Mouse (Mus musculus): ENCODE results near the gene Tnk1.

Gene Tnk1

GRCm38 (mm10) chr11:69858113-69858998, at the start of gene Tnk1:
TSS of gene Tnk1 (minus strand) at chr11:69858730.
- peak; percentile 68 to 84 for DNase-seq

GRCm38 (mm10) chr11:69904311-69904710, 45.8 kb upstream of the Tnk1 start:
- DNase-seq: no peak

- no peak for DNase-seq
These were observed 44.4 kb upstream of the Tnk1 start for GRCm38 (mm10) chr11:69902972-69903371.

GRCm38 (mm10) chr11:69901993-69902392, 43.5 kb upstream of the Tnk1 start:
- no peak for DNase-seq

- DNase-seq: peak; percentile 94 to 99
These were observed 42.9 kb upstream of the Tnk1 start for GRCm38 (mm10) chr11:69901406-69901846.

GRCm38 (mm10) chr11:69900471-69901405, 42.2 kb upstream of the Tnk1 start, which contains the start of the genes 2810408A11Rik and Neurl4:
TSS of gene 2810408A11Rik (minus strand) at chr11:69900987.
TSS of gene Neurl4 (plus strand) at chr11:69901072.
- DNase-seq: peak; percentile 91 to 97

GRCm38 (mm10) chr11:69899870-69900269, 41.3 kb upstream of the Tnk1 start:
- DNase-seq: peak; percentile 31 to 61

- no peak for DNase-seq
These were observed 36.8 kb upstream of the Tnk1 start, which contains the start of gene Acap1 for GRCm38 (mm10) chr11:69895291-69895690. TSS of gene Acap1 (minus strand) at chr11:69895539.

- no peak for DNase-seq
These were observed 36.1 kb upstream of the Tnk1 start for GRCm38 (mm10) chr11:69894671-69895070.

GRCm38 (mm10) chr11:69891482-69891881, 33.0 kb upstream of the Tnk1 start:
- DNase-seq: no peak

- peak; percentile 63 to 70 for DNase-seq
These were observed 28.5 kb upstream of the Tnk1 start for GRCm38 (mm10) chr11:69886907-69887635.

- DNase-seq: peak; percentile 26 to 62
These were observed 26.1 kb upstream of the Tnk1 start for GRCm38 (mm10) chr11:69884663-69885062.

GRCm38 (mm10) chr11:69884240-69884639, 25.7 kb upstream of the Tnk1 start:
- DNase-seq: peak; percentile 36 to 59

GRCm38 (mm10) chr11:69883527-69884151, 25.1 kb upstream of the Tnk1 start:
- DNase-seq: peak; percentile 37 to 60

GRCm38 (mm10) chr11:69883066-69883465, 24.5 kb upstream of the Tnk1 start:
- peak; percentile 60 to 64 for DNase-seq

- DNase-seq: no peak
These were observed 23.5 kb upstream of the Tnk1 start for GRCm38 (mm10) chr11:69881787-69882670.

- peak; percentile 90 to 96 for DNase-seq
These were observed 22.5 kb upstream of the Tnk1 start, which contains the start of gene Kctd11 for GRCm38 (mm10) chr11:69880853-69881603. TSS of gene Kctd11 (minus strand) at chr11:69881406.

- DNase-seq: peak; percentile 83 to 87
These were observed 21.9 kb upstream of the Tnk1 start for GRCm38 (mm10) chr11:69880506-69880852.

- DNase-seq: peak in 1 of 2 experiments; percentile 57
These were observed 21.2 kb upstream of the Tnk1 start for GRCm38 (mm10) chr11:69879711-69880110.

- no peak for DNase-seq
These were observed 20.4 kb upstream of the Tnk1 start for GRCm38 (mm10) chr11:69878952-69879351.

Measured in kidney, postnatal 25 days (tissue).